Mouse (Mus musculus) embryonic stem cell, embryonic (primary cell): ENCODE measurements around the gene Ahsa1.

ENCODE experiments used
- CTCF ChIA-PET, 4 experiments: fragments of 300-600 bp in 2 of 4; fragments of 350-600 bp in 2 of 4; sonication (Branson Sonifier 250); formaldehyde crosslinking; loops; one replicate each; lab custom pipeline; 2022; ENCODE audit warnings: inconsistent platforms in 2 of 4; lab: Charles Lee
- POLR2A ChIA-PET, 4 experiments: fragments of 300-600 bp in 2 of 4; fragments of 350-600 bp in 2 of 4; sonication (Branson Sonifier 250); formaldehyde crosslinking; loops; one replicate each; lab custom pipeline; 2022; ENCODE audit warnings: antibody characterized with exemption in 4 of 4, inconsistent platforms in 1 of 4; lab: Charles Lee

Gene Ahsa1

DNA sequence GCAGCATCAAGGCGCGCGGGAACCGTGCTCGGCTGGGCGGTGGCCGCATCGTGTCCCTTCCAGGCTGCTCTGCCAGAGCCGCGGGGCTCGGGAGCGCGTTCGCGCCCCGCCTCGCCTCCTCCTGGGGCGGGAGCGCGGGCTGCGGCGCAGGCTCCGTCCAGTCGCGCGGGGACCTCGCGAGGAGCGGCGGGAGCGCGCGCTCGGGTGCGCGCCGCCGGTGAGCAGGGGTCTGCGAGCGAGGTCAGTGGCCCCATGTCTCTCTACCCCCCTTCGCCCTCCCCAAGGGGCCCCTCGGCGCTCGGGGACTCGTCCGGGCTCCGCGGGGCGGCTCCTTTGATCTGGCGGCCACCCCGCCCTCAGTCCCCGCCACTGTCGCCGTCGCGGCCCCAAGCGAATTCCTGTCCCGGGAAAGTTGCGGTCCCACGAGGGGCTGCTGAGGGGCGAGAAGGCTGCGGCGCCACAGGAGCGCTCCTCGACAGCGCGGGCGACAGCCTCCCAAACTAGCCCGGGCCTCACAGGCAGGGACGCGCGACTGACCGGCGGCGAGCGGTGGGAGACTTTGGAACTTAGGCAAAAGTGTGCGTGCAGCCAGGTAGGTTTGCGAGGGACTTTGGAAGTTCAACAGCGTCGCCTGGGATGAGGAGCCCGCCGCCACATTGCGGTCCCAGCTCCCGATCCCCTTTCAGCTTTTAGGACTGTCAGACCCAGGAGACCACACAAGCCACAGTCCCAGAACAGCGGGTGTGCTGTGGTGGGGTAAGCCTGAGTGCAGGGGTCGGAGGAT, 33.6 kb downstream of the Ahsa1 start, which contains the start of gene Ism2:
Gene Ism2 (minus strand): TSS at position 49 of the 784 bp plus-strand sequence.
- ChIA-PET CTCF (interaction anchor here in 2 of 4 experiments (0.6 to 1.7 kb wide), 5 partner anchors 19 to 33 kb away, joined by 4 to 6 read pairs (median 5); no protein-coding TSS in a partner anchor), POLR2A (interaction anchor here (0.6 to 23.1 kb wide), 25 partner anchors 8 to 75 kb away, joined by 3 to 389 read pairs (median 7); partner anchors contain the start of genes Ahsa1 (in 2 of the 4) and Vipas39 (in 1 of the 4))

DNA sequence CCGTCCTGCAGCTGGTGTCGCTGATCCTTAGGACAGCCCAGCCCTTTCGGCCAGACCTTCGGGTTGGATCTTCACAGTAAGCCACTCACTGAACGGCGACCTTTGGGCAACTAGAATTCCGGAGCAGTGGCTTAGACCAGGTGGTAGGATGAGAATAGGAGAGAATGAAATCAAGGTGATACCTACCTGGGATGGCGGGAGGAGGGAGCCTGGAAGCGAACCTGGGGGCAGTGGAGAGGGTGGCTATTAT, 34.1 kb downstream of the Ahsa1 start:
- ChIA-PET CTCF (interaction anchor here in 3 of 4 experiments (0.6 to 1.7 kb wide), 6 partner anchors 12 to 34 kb away, joined by 3 to 6 read pairs (median 5); partner anchors contain the start of genes Ahsa1 (in 1 of the 3) and Vipas39 (in 1 of the 3)), POLR2A (interaction anchor here (0.6 to 23.1 kb wide), 31 partner anchors 8 to 127 kb away, joined by 3 to 389 read pairs (median 6); partner anchors contain the start of genes Ahsa1 (in 2 of the 4), Sptlc2 (in 2 of the 4) and Vipas39 (in 1 of the 4))

DNA sequence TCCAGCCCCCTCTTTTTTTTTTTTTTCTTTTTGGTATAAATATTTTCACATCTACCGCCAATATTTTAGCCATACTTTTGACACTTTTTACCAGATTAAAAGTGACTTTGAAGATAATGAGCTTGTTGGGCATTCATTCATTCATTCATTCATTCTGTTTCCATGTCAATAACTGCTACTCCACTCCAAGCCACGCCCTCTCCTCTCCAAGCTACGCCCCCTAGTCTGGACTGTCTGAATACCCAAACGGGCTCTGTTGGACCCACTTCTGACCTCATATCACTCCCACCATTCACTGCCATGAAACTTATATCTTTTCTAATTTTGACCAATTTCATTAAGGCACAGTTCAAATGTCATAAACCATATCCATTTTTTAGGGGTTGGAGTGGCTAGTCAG, 34.9 kb downstream of the Ahsa1 start:
- CTCF ChIA-PET = interaction anchor here (0.6 to 1.7 kb wide), 7 partner anchors 11 to 832 kb away, joined by 3 to 6 read pairs (median 5); partner anchors contain the start of genes Ahsa1 (in 1 of the 4) and Vipas39 (in 1 of the 4)
- POLR2A ChIA-PET = interaction anchor here (0.5 to 23.1 kb wide), 33 partner anchors 8 to 849 kb away, joined by 3 to 389 read pairs (median 6); partner anchors contain the start of genes Ahsa1 (in 2 of the 4), Sptlc2 (in 2 of the 4), Pomt2 (in 1 of the 4) and Vipas39 (in 1 of the 4)

DNA sequence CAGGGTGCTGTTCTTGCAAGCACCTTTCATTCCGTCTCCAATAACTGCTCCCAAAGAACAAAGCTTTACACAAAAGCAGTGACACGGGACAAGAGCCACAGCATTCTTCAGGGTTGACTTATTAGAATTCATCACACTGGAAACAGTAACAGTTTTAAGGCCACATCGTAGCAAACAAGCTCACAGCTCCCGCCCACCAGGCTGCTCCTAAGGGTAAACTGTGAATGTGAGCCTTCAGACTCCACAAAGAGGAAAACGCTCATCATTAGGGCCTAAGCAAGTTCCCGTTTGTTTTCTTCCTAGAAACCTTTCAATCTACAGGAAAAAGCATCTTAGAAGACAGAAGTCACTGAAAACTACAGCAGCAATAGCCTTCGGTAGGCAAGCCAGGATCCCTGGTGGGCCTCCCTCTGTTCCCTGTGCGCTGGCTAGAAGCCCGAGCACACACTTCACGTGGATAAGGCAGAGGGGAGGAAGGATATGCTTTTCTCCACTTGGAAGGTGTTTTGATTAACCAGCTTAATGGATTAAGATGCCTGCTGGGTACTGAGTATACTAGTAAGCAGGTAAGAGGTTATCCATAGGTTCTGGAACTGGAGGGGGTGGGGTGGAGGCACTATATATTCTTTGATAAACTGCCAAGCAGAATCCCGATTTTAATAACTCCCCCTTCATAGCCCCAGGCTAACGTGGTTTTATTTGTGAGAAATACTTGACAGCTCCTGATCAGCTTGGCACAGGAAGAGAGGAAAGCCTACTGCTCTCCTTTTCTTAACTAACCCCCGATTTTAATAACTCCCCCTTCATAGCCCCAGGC, 39.7 kb downstream of the Ahsa1 start:
- CTCF ChIA-PET = interaction anchor here in 2 of 4 experiments (0.8 to 1.5 kb wide), 2 partner anchors 26 to 36 kb away, joined by 3 read pairs; no protein-coding TSS in a partner anchor
- POLR2A ChIA-PET = interaction anchor here (0.5 to 23.1 kb wide), 18 partner anchors 10 to 107 kb away, joined by 3 to 389 read pairs (median 4); partner anchors contain the start of genes Ahsa1 (in 1 of the 4) and Vipas39 (in 1 of the 4)

DNA sequence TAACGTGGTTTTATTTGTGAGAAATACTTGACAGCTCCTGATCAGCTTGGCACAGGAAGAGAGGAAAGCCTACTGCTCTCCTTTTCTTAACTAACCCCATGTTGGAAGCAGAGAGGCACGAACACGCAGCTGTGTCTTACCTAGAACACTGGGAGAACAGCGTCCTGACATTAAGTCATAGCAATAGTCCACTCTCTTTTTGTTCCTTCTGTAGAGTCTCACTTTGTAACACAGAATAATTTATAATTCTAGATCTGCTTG, 40.2 kb downstream of the Ahsa1 start:
- ChIA-PET CTCF (interaction anchor here in 2 of 4 experiments (0.8 to 1.5 kb wide), 2 partner anchors 26 to 37 kb away, joined by 3 read pairs; no protein-coding TSS in a partner anchor), POLR2A (interaction anchor here in 3 of 4 experiments (1.3 to 23.1 kb wide), 8 partner anchors 9 to 39 kb away, joined by 4 to 389 read pairs (median 78); no protein-coding TSS in a partner anchor)

DNA sequence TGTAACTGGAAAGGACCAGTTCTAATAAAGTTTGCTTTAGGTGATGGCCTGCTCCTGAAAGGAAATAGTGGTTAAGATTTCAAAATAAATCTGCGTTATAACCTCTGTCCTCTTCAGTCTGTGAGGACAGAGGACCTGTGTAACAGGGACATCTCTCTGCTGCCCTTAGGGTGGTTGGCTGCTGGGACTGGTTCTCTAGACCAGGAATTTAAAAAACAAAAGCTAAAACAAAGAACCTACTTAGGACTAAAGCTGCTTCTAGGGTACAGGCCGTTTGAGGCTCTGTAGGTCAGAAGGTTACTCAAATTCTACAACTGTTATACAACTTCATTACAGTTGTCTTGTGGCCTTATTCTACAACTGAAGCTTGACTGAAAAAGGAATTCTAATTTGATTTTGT, 46.8 kb downstream of the Ahsa1 start:
- CTCF ChIA-PET = interaction anchor here in 3 of 4 experiments (0.5 to 1.5 kb wide), 4 partner anchors 20 to 541 kb away, joined by 3 to 6 read pairs (median 4); no protein-coding TSS in a partner anchor
- POLR2A ChIA-PET = interaction anchor here (0.5 to 23.1 kb wide), 44 partner anchors 8 to 812 kb away, joined by 3 to 389 read pairs (median 6); partner anchors contain the start of genes Ahsa1 (in 1 of the 4), Gstz1 (in 1 of the 4), Irf2bpl (in 1 of the 4) and Pomt2 (in 1 of the 4)

DNA sequence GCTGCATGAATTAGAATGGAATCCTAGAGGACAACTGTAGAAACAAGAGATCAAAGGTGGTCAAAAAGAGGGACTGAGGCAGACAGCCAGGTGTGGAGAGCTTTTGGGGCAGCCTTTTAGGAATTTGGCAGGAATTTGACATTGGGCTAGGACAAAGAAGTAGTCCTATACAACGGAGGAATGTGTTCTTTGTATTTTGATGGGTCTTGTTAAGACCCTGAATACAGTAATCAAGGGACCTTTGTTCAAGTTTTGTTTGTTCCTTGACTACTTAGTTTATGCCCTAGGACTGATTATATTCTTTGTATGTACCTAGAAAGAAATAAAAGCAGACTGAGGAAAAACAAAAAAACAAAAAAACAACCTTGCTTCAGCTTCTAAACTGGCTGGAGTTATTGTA, 51.7 kb downstream of the Ahsa1 start:
- POLR2A ChIA-PET = interaction anchor here in 3 of 4 experiments (0.7 to 23.1 kb wide), 35 partner anchors 8 to 847 kb away, joined by 3 to 389 read pairs (median 7); partner anchors contain the start of genes Ahsa1 (in 3 of the 3), Vipas39 (in 2 of the 3), Gstz1 (in 1 of the 3) and Pomt2 (in 1 of the 3)
- CTCF ChIA-PET = interaction anchor here in 1 of 4 experiments (0.8 kb wide), 1 partner anchor 13 kb away, joined by 3 read pairs; no protein-coding TSS in a partner anchor

DNA sequence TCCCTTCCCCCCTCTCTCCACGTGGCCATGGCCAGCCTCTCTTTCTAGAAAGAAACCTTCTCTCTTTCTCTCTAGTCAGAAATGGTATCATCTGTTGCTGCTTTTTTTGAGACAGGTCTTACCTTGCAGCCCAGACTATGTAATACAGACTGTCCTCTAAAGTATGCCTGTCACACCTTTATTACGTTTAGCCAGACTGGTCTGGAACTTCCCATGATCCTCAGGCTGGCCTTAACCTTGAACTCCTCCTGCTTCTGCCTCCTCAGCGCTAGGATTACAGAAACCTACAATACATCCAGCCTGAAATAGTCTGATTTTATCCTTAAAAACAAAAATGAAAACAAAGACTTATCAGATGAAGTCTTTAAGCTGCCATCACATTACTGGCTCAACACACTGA, 53.0 kb downstream of the Ahsa1 start:
- CTCF ChIA-PET = no interaction called here
- POLR2A ChIA-PET = interaction anchor here (0.6 to 23.1 kb wide), 22 partner anchors 10 to 153 kb away, joined by 3 to 389 read pairs (median 10); partner anchors contain the start of genes Ahsa1 (in 3 of the 4), Vipas39 (in 3 of the 4), Snw1 (in 1 of the 4) and Sptlc2 (in 1 of the 4)
